Mouse (Mus musculus): ENCODE results near the gene Cul9. TPM values are rescaled to one million over a fixed set of nuclear protein-coding genes. Genes with fewer than 3 reads are reported as not detected.
A peak's percentile ranks its signal among the peaks of the same experiment; 100 is the strongest.

Gene Cul9
- polyA plus RNA-seq, 1 experiment from 2014 or later: 5.6 TPM

DNA sequence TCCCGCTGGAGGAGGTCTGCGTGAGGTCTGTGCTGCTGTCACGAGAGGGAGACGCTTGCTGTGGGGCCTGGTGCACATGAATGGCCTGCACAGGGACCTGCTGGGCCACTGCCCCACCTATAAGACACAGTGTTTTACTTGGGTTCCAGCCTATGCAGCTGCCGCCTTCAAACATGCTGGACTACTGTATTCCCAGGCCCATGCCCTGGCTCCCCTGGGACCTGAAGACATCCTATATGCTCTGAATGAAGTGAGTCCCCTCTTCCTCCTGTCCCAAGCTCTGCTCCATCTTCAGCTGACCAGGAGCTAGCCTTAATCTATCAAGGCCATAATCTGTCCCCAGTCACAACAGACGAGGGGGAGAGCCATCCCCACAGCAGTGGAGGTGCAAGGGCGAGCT, 4.7 kb upstream of the Cul9 start:
- Histone ChIP-seq H3K4me1 (ENCODE audit: control insufficient read depth, insufficient read depth, low read length) (peaks cover 43% of the 10 kb centered on the region), H3K36me3 (ENCODE audit: control insufficient read depth, insufficient read depth) (peaks cover 39% of the 10 kb centered on the region), H3K9me3 (replicated peaks; ENCODE audit: control insufficient read depth, low read length) (no peaks in the 10 kb centered on the region), H3K9ac (ENCODE audit: low read length) (no peak overlapping the region), H3K4me3 (ENCODE audit: low read length) (no peak overlapping the region), H3K4me2 (ENCODE audit: low read depth, low read length) (no peak overlapping the region), H3K27me3 (ENCODE audit: control insufficient read depth, insufficient read depth, low read length) (no peaks in the 10 kb centered on the region), H3K27ac (ENCODE audit: low read length) (no peak overlapping the region)
- ATAC-seq (replicated peaks; ENCODE audit: extremely low read depth, insufficient read depth, low FRiP score): no peak
- 83% methylated on average over 7 of the region's 7 CpGs for WGBS

DNA sequence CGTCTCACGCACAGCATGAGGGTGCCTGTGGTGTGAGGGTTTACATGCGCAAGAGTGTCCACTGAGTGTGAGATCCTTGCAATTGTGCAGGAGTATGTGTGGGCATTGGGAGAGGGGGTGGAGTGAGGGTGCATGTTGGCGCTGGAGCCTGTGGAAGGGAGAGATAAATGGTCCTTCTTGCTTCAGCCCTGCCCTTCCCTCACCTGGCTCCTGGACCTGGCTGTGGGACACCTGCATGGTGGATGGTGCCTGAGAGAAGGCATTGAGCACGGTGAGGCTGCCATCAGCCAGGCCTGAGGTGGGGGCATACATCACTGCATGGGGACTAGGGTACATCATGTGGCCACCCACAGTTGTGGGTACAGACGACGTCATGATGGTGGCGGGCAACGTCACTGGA, 3.5 kb upstream of the Cul9 start:
- peaks cover 43% of the 10 kb centered on the region for H3K4me1 ChIP-seq (ENCODE audit: control insufficient read depth, insufficient read depth, low read length)
- H3K27ac ChIP-seq (ENCODE audit: low read length): no peak overlapping the region
- H3K4me3 ChIP-seq (ENCODE audit: low read length): no peak overlapping the region
- no peak overlapping the region for H3K4me2 ChIP-seq (ENCODE audit: low read depth, low read length)
- H3K27me3 ChIP-seq (ENCODE audit: control insufficient read depth, insufficient read depth, low read length): no peaks in the 10 kb centered on the region
- H3K36me3 ChIP-seq (ENCODE audit: control insufficient read depth, insufficient read depth): peaks cover 39% of the 10 kb centered on the region
- H3K9me3 ChIP-seq (replicated peaks; ENCODE audit: control insufficient read depth, low read length): no peaks in the 10 kb centered on the region
- WGBS: 87% methylated on average over 9 of the region's 9 CpGs
- no peak overlapping the region for H3K9ac ChIP-seq (ENCODE audit: low read length)
- no peak for ATAC-seq (replicated peaks; ENCODE audit: extremely low read depth, insufficient read depth, low FRiP score)

- no peak overlapping the region for H3K4me2 ChIP-seq (ENCODE audit: low read depth, low read length)
- H3K27me3 ChIP-seq (ENCODE audit: control insufficient read depth, insufficient read depth, low read length): no peaks in the 10 kb centered on the region
- H3K9ac ChIP-seq (ENCODE audit: low read length): no peak overlapping the region
- H3K9me3 ChIP-seq (replicated peaks; ENCODE audit: control insufficient read depth, low read length): no peaks in the 10 kb centered on the region
- WGBS: 37% methylated on average over 8 of the region's 8 CpGs
- no peak overlapping the region for H3K27ac ChIP-seq (ENCODE audit: low read length)
- peaks cover 39% of the 10 kb centered on the region for H3K36me3 ChIP-seq (ENCODE audit: control insufficient read depth, insufficient read depth)
- peaks cover 41% of the 10 kb centered on the region for H3K4me1 ChIP-seq (ENCODE audit: control insufficient read depth, insufficient read depth, low read length)
- ATAC-seq (replicated peaks; ENCODE audit: extremely low read depth, insufficient read depth, low FRiP score): no peak
- H3K4me3 ChIP-seq (ENCODE audit: low read length): no peak overlapping the region
Observed at GRCm38 (mm10) chr17:46549193-46549592, 3.0 kb upstream of the Cul9 start.

DNA sequence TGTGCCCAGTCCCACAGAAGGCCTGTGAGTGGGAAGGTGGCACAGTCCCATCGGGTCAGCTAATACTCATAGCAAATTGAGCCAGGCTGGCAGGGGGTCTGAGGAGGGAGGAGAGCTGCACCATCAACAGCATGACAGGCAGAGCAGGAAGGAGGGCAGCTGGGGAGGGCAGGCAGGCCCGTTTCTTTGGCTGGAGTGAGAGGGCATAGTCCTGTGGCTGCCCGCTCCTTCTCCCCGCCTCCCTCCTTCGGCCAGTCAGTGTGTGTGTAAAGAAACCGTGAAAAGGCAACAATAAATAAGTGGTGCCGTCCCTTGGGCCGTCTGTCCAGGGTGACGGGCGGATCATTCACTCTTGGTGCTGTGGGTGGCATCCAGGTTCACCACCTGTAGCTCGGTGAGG, 2.6 kb upstream of the Cul9 start:
- Histone ChIP-seq H3K9me3 (replicated peaks; ENCODE audit: control insufficient read depth, low read length) (no peaks in the 10 kb centered on the region), H3K27ac (ENCODE audit: low read length) (no peak overlapping the region), H3K9ac (ENCODE audit: low read length) (no peak overlapping the region), H3K27me3 (ENCODE audit: control insufficient read depth, insufficient read depth, low read length) (no peaks in the 10 kb centered on the region), H3K4me2 (ENCODE audit: low read depth, low read length) (no peak overlapping the region), H3K4me1 (ENCODE audit: control insufficient read depth, insufficient read depth, low read length) (peaks cover 37% of the 10 kb centered on the region), H3K36me3 (ENCODE audit: control insufficient read depth, insufficient read depth) (peaks cover 39% of the 10 kb centered on the region), H3K4me3 (ENCODE audit: low read length) (no peak overlapping the region)
- ATAC-seq (replicated peaks; ENCODE audit: extremely low read depth, insufficient read depth, low FRiP score): no peak
- 73% methylated on average over 11 of the region's 11 CpGs for WGBS

GRCm38 (mm10) chr17:46547923-46548322, 1.7 kb upstream of the Cul9 start:
- no peak for ATAC-seq (replicated peaks; ENCODE audit: extremely low read depth, insufficient read depth, low FRiP score)
- H3K4me3 ChIP-seq (ENCODE audit: low read length): no peak overlapping the region
- 24% methylated on average over 3 of the region's 3 CpGs for WGBS

GRCm38 (mm10) chr17:46546995-46547394, 807 bp upstream of the Cul9 start:
- H3K9ac ChIP-seq (ENCODE audit: low read length): no peak overlapping the region
- H3K4me2 ChIP-seq (ENCODE audit: low read depth, low read length): peak overlapping the region; percentile 91
- peaks cover 24% of the 10 kb centered on the region for H3K4me1 ChIP-seq (ENCODE audit: control insufficient read depth, insufficient read depth, low read length)
- no peak overlapping the region for H3K4me3 ChIP-seq (ENCODE audit: low read length)
- peaks cover 36% of the 10 kb centered on the region for H3K36me3 ChIP-seq (ENCODE audit: control insufficient read depth, insufficient read depth)
- H3K9me3 ChIP-seq (replicated peaks; ENCODE audit: control insufficient read depth, low read length): no peaks in the 10 kb centered on the region
- no peak overlapping the region; the same call in 1 of the 2 replicates for H3K27ac ChIP-seq (ENCODE audit: low read length)
- no peak for ATAC-seq (replicated peaks; ENCODE audit: extremely low read depth, insufficient read depth, low FRiP score)
- WGBS: 22% methylated on average over 8 of the region's 8 CpGs
- no peaks in the 10 kb centered on the region for H3K27me3 ChIP-seq (ENCODE audit: control insufficient read depth, insufficient read depth, low read length)

More at GRCm38 (mm10) chr17:46547923-46548322, 1.7 kb upstream of the Cul9 start:
- peaks cover 31% of the 10 kb centered on the region for H3K4me1 ChIP-seq (ENCODE audit: control insufficient read depth, insufficient read depth, low read length)
- no peaks in the 10 kb centered on the region for H3K27me3 ChIP-seq (ENCODE audit: control insufficient read depth, insufficient read depth, low read length)
- H3K27ac ChIP-seq (ENCODE audit: low read length): no peak overlapping the region
- H3K36me3 ChIP-seq (ENCODE audit: control insufficient read depth, insufficient read depth): peaks cover 39% of the 10 kb centered on the region
- no peaks in the 10 kb centered on the region for H3K9me3 ChIP-seq (replicated peaks; ENCODE audit: control insufficient read depth, low read length)
- H3K9ac ChIP-seq (ENCODE audit: low read length): no peak overlapping the region
- no peak overlapping the region for H3K4me2 ChIP-seq (ENCODE audit: low read depth, low read length)

DNA sequence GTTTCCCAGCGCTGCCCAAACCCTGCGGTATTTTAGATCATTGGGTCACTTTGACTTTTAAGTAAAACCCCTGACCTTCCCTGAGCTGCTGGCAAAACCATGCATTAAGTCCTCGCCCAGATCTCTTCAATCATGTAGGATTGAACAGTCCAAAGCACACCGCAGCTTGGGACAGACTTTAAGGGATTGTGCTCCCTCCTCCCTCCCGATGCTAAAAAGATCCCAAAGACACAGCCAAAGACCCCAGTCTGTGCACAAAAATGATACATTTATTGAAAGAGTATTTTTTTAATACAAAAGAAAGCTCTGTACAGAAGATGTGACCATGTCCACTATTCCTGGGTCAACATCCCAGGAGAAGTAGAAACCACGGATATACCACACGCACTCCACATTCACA, 403 bp upstream of the Cul9 start:
- Histone ChIP-seq H3K4me1 (ENCODE audit: control insufficient read depth, insufficient read depth, low read length) (peaks cover 20% of the 10 kb centered on the region), H3K4me3 (ENCODE audit: low read length) (peak overlapping the region; percentile 78), H3K9me3 (replicated peaks; ENCODE audit: control insufficient read depth, low read length) (no peaks in the 10 kb centered on the region), H3K36me3 (ENCODE audit: control insufficient read depth, insufficient read depth) (peaks cover 33% of the 10 kb centered on the region), H3K9ac (ENCODE audit: low read length) (peak overlapping the region; percentile 89), H3K4me2 (ENCODE audit: low read depth, low read length) (peak overlapping the region; percentile 91), H3K27me3 (ENCODE audit: control insufficient read depth, insufficient read depth, low read length) (no peaks in the 10 kb centered on the region), H3K27ac (ENCODE audit: low read length) (peak overlapping the region; percentile 70)
- no peak for ATAC-seq (replicated peaks; ENCODE audit: extremely low read depth, insufficient read depth, low FRiP score)
- WGBS: 24% methylated on average over 7 of the region's 7 CpGs

DNA sequence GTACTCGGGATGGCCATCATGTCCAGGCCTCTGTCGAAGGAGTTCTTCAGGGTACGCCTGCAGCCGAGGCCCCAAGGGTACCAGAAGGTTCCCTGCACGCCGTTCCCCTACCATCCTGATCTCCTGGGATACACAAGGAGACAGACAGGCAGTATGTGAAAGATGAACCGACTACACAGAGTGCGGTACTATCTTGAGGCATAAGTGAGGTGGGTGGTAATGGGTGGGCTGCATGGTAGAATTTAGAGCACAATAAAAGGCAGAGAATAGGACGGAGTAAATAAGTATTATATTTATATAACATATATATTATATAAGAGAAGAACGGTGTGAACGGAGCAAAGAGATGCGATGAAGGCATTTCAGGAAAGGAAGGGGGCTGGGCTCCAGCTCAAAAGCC, 2.5 kb downstream of the Cul9 start:
- no peak for ATAC-seq (replicated peaks; ENCODE audit: extremely low read depth, insufficient read depth, low FRiP score)
- 85% methylated on average over 12 of the region's 12 CpGs for WGBS
- Histone ChIP-seq H3K27ac (ENCODE audit: low read length) (no peak overlapping the region), H3K9me3 (replicated peaks; ENCODE audit: control insufficient read depth, low read length) (no peaks in the 10 kb centered on the region), H3K4me2 (ENCODE audit: low read depth, low read length) (no peak overlapping the region), H3K27me3 (ENCODE audit: control insufficient read depth, insufficient read depth, low read length) (no peaks in the 10 kb centered on the region), H3K4me1 (ENCODE audit: control insufficient read depth, insufficient read depth, low read length) (peaks cover 17% of the 10 kb centered on the region), H3K36me3 (ENCODE audit: control insufficient read depth, insufficient read depth) (peaks cover 8% of the 10 kb centered on the region), H3K4me3 (ENCODE audit: low read length) (no peak overlapping the region), H3K9ac (ENCODE audit: low read length) (no peak overlapping the region)

DNA sequence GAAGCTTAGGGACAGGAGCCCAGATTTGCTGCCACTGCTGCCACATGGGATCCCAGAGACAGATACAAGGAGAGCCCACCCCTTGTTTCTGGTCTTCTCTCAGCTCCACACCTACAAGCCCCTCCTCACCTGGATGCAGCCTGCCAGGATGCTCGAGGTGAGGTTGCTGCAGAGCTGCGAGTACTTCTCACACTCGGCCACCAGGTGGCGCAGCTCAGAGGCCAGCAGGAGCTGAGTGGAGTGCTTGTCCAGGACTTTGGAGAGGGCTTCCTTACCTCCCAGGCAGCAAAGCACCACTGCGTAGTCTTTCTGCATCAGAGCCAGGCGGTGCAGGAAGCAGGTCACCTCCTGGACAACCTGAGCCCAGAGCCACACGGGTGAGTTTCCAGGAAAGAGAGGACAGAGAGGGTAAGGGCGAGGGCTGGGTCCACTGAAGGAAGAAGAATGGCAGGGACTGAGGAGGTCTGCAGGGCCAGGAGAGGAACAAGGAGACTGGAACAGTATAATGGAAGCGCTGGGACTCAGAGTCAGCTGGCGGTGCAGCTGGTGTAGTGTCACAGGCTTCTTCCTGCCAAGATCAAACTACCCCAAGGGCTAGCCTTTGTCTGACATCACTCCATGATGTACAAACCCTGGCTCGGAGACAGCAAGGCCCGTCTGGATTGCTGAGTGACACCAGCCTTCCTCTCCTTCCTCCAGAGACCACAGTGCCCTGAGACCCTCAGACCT, 20.4 kb downstream of the Cul9 start:
- peaks cover 5% of the 10 kb centered on the region for H3K4me1 ChIP-seq (ENCODE audit: control insufficient read depth, insufficient read depth, low read length)
- no peak overlapping the region for H3K4me3 ChIP-seq (ENCODE audit: low read length)

More for the DNA sequence above, 20.4 kb downstream of the Cul9 start:
- Histone ChIP-seq H3K27me3 (ENCODE audit: control insufficient read depth, insufficient read depth, low read length) (no peaks in the 10 kb centered on the region), H3K27ac (ENCODE audit: low read length) (no peak overlapping the region), H3K36me3 (ENCODE audit: control insufficient read depth, insufficient read depth) (no peaks in the 10 kb centered on the region), H3K9me3 (replicated peaks; ENCODE audit: control insufficient read depth, low read length) (no peaks in the 10 kb centered on the region), H3K9ac (ENCODE audit: low read length) (no peak overlapping the region), H3K4me2 (ENCODE audit: low read depth, low read length) (no peak overlapping the region)
- ATAC-seq (replicated peaks; ENCODE audit: extremely low read depth, insufficient read depth, low FRiP score): peak; percentile 52
- WGBS: 37% methylated on average over 12 of the region's 12 CpGs
